Mouse (Mus musculus) retina, embryonic 14.5 days (tissue): Measurements from ENCODE around the gene 2310061I04Rik.

Experiments used
- DNase-seq: peaks from one replicate; pipeline ENCODE4 v3.0.0-alpha.2; 2015; ENCODE audit warnings: low spot score

The 2310061I04Rik gene

GRCm38 (mm10) chr17:35915538-35916296 is 18.5 kb upstream of the 2310061I04Rik start:
- no peak for DNase-seq

- no peak for DNase-seq
Observed at GRCm38 (mm10) chr17:35914975-35915374, 17.7 kb upstream of the 2310061I04Rik start.

GRCm38 (mm10) chr17:35909919-35910369 is 12.7 kb upstream of the 2310061I04Rik start, which contains the start of gene Atat1:
Gene Atat1 (minus strand): TSS chr17:35910075.
- DNase-seq = peak; percentile 96

GRCm38 (mm10) chr17:35909186-35909918 is 12.1 kb upstream of the 2310061I04Rik start:
- DNase-seq = no peak

GRCm38 (mm10) chr17:35907609-35908008 is 10.4 kb upstream of the 2310061I04Rik start:
- DNase-seq = no peak

- DNase-seq = no peak
Observed at GRCm38 (mm10) chr17:35905587-35905986, 8.4 kb upstream of the 2310061I04Rik start.

- DNase-seq = no peak
Observed at GRCm38 (mm10) chr17:35903992-35904355, 6.7 kb upstream of the 2310061I04Rik start.

- no peak for DNase-seq
Observed at GRCm38 (mm10) chr17:35903343-35903991, 6.2 kb upstream of the 2310061I04Rik start.

GRCm38 (mm10) chr17:35900636-35901035 is 3.4 kb upstream of the 2310061I04Rik start:
- DNase-seq = no peak

GRCm38 (mm10) chr17:35897644-35898573 is 678 bp upstream of the 2310061I04Rik start:
- DNase-seq = no peak

GRCm38 (mm10) chr17:35887725-35888124 is 9.5 kb downstream of the 2310061I04Rik start:
- DNase-seq = no peak

GRCm38 (mm10) chr17:35883777-35884176 is 13.5 kb downstream of the 2310061I04Rik start:
- no peak for DNase-seq

- no peak for DNase-seq
Observed at GRCm38 (mm10) chr17:35882924-35883323, 14.3 kb downstream of the 2310061I04Rik start.

GRCm38 (mm10) chr17:35879245-35880057 is 17.8 kb downstream of the 2310061I04Rik start, which contains the start of gene Dhx16:
Gene Dhx16 (plus strand): TSS chr17:35879819.
- peak; percentile 97 for DNase-seq

- no peak for DNase-seq
Observed at GRCm38 (mm10) chr17:35874721-35875120, 22.5 kb downstream of the 2310061I04Rik start.

- DNase-seq = peak; percentile 92
Observed at GRCm38 (mm10) chr17:35873774-35874519, 23.3 kb downstream of the 2310061I04Rik start.

GRCm38 (mm10) chr17:35870884-35871696 is 26.1 kb downstream of the 2310061I04Rik start:
- DNase-seq = peak; percentile 47

- DNase-seq = no peak
Observed at GRCm38 (mm10) chr17:35870151-35870883, 26.9 kb downstream of the 2310061I04Rik start.
